Mouse (Mus musculus) common myeloid progenitor, adult 5-6 weeks (primary cell): ENCODE data around the gene Trarg1. TPM values are rescaled to one million over a fixed set of nuclear protein-coding genes. Genes with fewer than 3 reads are reported as not detected.

Source experiments
- ATAC-seq: replicated peaks from 2 replicates; pipeline ENCODE4 v1.8.0; 2016; ENCODE audit warnings: low read depth, mild to moderate bottlenecking, moderate TSS enrichment, inconsistent platforms; ENCODE audit not compliant: poor library complexity, severe bottlenecking
- total RNA-seq: library from RNA; stranded (forward); fragments of 200-1000, 187-1606 nt; gene quantifications from 2 replicates; pipeline ENCODE4 v1.2.3, GENCODE M21; 2017

The Trarg1 gene
- total RNA-seq, 1 experiment from 2014 or later, result not detected

DNA sequence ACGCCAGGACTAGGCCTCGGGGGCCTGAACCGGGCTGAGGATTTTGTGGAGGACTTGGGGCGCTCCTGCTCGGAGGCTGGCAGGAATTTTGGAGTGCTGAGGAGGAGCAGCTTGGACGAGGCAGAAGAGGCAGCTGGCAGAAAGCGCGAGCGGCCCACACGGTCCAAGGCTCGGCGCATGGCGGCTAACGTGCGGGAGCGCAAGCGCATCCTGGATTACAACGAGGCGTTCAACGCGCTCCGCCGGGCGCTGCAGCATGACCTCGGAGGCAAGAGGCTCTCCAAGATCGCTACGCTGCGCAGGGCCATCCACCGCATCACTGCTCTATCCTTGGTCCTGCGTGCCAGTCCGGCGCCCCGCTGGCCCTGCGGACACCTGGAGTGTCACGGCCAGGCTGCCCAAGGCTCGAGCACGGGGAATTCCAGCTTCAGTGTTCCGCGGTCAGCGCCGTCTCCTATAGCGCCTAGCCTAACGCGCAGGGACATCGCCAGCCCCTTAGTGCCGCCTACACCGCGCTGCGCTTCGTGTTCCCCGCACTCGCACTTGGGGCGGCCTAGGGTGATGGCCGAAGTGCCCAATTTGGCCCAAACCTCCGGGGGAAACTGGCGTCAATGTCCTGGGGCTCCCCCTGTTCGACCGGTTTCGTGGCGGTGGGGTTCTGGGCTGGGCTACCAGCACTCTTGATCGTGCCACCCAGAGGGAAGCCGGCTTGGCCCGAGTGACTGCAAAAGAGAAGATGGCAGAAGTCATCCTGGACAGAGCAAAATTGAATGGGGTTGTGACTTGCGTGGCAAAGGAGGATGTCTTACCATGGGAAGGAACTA, 6.8 kb upstream of the Trarg1 start:
- ATAC-seq, result no peak

DNA sequence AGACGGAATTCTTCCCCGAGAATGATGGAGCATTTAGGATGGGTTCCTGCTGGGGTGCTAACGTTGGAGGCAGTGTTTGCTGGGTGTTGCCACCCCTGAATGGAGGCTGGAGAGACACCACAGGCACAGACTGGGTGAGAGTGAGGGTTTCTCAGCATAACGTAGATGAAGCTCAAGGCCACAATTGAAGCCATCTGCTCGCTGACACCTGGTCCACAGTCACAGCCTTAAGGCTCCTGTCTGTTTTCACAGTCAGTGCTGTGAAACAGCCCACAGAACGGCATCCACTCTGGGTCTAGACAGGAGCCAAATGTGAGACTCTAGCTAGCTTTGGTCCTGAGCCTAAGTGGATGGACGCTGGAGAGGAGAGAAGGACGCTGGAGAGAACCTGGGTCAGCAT, 5.4 kb upstream of the Trarg1 start:
- no peak for ATAC-seq

- ATAC-seq, result no peak
These were observed 4.9 kb upstream of the Trarg1 start for GRCm38 (mm10) chr11:76674704-76675103.

DNA sequence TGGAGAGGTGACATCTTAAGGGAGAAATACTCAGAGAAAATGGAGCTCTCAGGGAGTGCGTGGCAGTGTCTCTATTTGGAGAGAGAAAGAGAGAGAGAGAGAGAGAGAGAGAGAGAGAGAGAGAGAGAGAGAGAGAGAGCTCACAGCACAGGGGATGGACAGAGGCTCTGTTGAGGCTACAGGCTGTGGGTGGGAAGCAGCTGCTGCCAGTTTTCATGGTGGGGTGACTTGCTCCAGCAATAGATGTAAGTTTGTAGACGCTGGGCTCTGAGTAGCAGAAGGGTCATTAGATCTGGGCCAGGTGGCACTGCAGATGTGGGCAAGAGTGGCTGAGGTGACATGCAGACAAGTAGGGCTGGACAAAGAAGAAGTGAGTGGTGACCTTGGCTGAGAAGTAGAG, 6.0 kb downstream of the Trarg1 start:
- ATAC-seq, result no peak

DNA sequence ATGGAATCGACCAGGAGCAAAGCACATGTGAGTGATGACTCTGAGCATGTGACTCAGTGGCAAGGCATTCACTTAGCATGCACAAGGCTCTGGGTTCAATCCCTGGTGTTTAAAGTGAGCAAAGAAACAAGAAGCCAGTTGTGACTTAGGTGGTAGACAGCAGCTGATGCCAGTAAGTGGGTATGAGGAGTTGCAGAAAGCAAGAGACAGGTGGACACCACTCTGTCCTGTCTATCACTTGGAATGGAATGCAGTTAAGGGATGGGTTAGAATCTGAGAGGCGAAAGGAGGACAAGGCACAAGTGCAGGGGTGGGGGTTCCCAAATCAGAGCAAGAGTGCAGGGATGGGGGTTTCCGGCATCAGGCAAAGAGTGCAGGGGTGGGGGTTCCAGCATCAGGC, 12.5 kb downstream of the Trarg1 start:
- no peak for ATAC-seq

DNA sequence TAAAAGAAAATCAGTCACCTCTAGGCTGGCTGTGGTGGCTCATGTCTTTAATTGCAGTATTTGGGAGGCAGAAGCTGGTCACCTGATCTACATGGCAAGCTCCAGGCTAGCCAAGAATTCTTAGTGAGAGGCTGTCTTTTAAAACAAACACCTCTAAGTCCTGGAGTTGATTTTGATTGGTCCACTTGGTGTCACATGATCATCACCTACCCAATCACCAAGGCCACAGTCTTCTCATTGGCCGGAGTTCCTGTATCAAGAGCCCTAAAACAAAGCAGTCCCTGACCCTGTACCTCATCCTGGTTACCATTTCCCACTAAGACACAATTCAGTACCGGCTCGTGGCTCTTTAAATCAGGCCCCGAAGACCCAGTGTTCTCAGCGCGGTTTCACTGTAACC, 16.2 kb downstream of the Trarg1 start:
- ATAC-seq, result no peak

DNA sequence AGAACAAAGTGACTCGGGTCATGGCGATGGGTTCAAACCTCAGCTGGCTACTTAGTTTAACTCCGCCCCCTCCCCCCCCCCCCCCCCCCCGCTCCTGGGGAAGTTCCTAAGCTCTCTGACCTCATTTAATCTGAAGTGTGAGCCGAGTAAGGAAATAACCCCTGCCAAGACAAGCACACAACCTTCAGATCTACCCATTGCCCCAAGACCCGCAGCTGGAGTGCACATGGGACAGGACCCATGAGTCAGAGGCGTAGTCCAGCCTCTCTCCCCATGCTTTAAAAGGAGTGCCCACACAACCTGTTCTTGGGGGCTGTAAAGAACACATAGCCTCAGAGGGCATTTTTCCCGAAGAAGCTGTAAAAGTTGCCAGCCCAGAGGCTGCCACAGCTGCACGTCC, 20.0 kb downstream of the Trarg1 start:
- ATAC-seq, result no peak

DNA sequence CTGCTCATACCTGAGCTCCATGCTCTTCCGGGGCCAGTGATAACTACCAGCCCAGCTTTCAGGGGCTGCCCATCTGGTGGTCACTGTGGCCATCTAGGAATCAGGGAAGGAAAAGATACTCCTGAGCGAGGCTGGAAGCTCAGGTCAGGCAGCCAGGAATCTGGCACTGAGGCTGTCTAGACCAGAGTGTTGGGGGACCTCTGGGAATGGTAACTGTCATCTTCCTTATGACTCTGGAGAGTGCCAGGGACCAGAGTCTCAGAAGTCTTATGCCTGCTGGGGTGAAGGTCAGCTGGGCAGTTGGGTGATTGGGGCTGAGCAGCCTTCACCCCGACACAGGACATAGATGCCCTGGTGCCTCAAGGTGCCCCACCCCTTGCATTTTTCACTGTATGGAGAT, 28.0 kb downstream of the Trarg1 start:
- no peak for ATAC-seq

DNA sequence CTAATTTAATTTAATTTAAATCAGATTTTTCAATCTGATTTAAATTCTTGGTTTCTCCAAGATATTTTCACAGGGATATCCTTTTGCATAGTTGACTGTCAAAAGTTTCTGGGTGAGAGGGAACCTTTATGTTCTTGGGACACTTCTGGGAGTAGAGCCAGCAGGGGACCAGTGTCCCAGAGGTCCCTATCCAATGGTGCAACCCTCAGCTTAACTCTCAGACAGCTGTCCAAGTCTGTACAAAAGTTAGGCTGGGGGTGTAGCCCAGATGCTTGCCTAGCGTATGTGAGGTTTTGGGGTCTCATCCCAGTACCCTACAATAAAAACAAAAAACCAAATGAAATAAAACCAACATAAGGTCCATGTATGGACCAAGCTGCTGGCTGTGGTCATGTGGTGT, 28.5 kb downstream of the Trarg1 start:
- ATAC-seq, result no peak

DNA sequence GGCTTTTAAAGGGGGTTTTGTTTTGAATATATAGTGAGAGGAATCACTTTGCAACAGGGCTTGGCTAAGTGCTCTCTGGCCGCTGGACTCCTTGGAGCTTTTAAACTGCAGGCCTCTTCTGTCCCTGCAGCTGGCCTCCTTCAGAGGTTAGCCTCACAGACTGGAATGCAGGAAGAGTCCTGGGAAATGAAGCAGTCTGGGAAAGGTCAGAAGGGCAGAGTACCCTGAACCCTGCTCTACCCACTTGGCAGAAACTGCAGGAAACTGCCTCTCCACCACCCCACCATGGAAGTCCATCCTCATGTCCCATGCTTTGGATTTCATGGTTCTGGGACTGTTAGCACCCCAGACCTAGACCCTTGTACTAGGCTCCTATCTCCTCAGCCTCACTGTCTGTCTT, 29.3 kb downstream of the Trarg1 start:
- no peak for ATAC-seq

- no peak for ATAC-seq
These were observed 30.2 kb downstream of the Trarg1 start for GRCm38 (mm10) chr11:76709625-76710452.

GRCm38 (mm10) chr11:76717000-76717399, 37.4 kb downstream of the Trarg1 start:
- no peak for ATAC-seq

GRCm38 (mm10) chr11:76723911-76724310, 44.3 kb downstream of the Trarg1 start:
- ATAC-seq, result no peak

DNA sequence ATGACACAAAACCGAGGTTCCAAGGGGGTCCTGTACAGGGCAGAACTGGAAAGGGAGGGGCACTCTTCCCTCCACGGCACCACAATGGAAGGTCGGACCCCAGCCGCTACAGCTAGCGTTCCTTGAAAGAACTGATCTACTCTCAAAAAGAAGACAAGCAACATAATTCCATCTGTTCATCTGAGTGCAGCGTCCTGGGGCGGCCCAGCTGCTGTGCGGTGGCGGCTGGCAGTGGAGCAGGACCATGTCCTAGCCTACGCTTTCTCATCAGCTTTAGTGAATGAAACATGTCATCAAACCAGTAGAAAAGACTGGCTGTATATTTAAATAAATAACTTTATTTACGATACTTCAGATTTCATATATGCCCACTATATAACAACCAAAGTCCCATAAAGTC, 48.5 kb downstream of the Trarg1 start:
- ATAC-seq, result no peak

DNA sequence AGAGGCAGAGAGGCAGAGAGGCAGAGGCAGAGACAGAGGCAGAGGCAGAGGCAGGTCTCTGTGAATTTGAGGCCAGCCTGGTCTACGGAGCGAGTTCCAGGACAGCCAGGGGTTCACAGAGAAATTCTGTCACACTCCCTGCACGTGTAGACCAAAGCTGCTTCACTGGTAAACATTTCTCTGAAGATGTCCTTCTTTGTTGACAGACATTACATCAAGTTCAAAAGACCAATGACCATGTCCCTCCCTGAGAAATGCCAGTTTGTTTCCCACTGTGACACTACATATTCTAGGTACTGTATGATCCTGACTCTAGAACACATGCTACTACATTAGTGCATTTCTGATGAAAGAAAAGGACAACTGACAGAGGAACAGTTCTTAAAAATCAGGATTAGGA, 51.0 kb downstream of the Trarg1 start:
- no peak for ATAC-seq

DNA sequence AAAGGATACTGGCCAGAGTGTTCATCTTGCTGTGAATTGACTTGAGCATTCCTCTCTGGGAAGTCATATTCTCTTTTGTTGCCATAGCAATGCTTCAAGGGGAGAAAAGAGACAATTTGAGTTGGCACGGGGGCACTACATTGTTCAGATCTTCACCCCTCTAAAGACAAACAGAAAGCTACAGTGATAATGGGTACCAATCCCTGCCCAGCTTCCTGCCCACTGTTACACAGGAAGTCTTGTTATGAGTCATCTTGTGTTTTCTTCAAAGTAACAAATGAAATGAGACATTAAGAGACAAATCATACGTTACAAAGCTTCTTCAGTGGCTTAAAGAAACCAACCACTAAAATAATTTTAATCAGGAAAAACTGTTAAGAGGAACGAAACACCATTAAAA, 55.0 kb downstream of the Trarg1 start:
- 0 out of 2 replicates have a peak, but pooled peaks have one; percentile 39 for ATAC-seq

DNA sequence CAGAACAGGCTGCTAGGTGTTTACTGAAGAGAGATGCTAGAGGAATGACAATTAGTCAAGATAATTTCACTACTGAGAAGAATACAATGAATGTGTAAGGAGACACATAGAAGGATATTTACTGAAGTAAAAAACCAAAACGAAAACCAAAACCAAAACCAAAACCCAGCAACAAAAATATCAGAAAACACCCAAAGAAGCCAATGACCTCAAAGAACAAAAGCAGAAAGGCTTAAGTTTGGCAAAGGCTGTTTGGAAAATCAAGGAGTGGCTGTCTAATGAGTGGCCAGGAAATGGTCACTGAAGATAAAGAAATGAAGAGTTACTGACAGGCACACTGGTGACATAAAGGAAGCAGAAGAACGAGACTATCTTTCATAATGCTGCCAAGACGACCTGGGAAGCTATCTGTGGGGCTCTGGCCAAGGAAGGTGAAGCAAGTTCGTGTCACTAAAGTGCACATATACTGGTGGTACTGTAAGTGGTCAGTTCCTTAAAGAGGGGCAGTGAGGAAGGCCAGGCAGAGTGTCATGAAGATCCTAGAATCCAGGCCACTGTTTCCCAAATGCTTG, 56.2 kb downstream of the Trarg1 start:
- ATAC-seq, result peak; percentile 45; the same call in 1 of the 2 replicates

GRCm38 (mm10) chr11:76739125-76739524, 59.5 kb downstream of the Trarg1 start:
- ATAC-seq, result 0 out of 2 replicates have a peak, but pooled peaks have one; percentile 47

DNA sequence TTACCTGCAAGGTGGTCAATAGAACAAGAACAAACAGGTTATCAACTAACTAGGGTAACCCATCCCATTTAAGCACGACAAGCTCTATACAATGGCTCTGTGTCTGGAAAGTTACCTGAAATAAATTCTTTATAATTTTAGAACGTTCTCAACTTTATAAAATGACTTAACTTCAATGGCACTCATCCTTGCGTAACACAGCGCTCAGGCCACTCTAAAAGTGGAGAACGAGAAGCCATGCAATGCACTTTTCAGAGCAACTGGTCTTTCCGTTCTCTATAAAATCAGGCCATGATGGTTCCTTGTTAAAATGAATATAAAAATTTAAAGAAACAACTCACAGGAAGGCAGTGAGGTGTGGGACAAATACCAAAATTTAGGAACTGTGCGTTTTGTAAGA, 62.9 kb downstream of the Trarg1 start:
- no peak for ATAC-seq

DNA sequence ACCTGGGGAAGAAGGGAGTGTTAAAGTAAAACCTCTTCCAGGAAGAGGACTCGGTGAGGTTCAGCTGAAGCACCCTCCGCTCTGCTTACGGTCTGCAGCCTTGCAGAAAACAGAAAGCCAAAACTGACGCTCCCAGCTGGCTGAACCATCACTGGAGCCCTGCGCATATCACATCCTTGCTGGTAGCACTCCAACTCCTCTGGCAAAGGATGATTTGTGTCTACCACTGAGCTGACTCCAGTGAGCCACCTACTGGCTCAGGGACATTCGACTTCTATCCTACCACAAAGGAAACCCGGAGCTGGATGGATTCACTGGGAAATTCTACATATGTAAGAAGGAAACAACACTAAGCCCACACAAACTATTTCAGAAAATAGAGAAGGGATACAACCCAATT, 64.9 kb downstream of the Trarg1 start:
- no peak for ATAC-seq

DNA sequence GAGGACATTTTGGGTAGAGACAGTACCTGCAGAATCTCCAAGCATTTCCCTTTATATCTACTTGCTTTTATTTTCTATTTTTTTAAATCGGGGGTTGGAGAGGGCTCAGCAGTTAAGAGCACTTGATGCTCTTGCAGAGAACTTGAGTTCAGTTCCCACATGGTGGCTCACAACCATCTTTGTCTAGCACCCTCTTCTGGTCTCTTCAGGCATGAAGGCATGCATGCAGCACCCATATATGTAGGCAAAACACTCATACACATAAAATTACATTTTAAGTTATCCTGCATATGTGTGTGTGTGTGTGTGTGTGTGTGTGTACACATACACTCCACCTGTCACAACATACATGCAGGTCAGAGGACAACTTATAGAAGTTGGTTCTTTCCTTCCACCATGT, 66.3 kb downstream of the Trarg1 start:
- ATAC-seq, result no peak
